22 mouse cellular contexts compared by ENCODE assay signal in genomic region chr12:70103257-70103656, GRCm38 (mm10). TPM values are rescaled to one million over a fixed set of nuclear protein-coding genes. Genes with fewer than 3 reads are reported as not detected.
"Had no signal": no experiment of that assay in that cellular context is flagged by ENCODE, and none has a peak within 500 bp of the region (broad histone marks: within the 10 kb centered on the region; RNA-seq: fewer than 3 reads in every experiment).

No protein-coding gene starts in this region.

- H3K27ac ChIP-seq: kidney, postnatal 0 days; limb, embryonic 12.5 days; limb, embryonic 15.5 days; liver, embryonic 14.5 days; macrophage; midbrain, embryonic 12.5 days; midbrain, embryonic 15.5 days; neural tube, embryonic 12.5 days; neural tube, embryonic 15.5 days; stomach, embryonic 15.5 days had no signal

- H3K4me3 ChIP-seq: limb, embryonic 12.5 days; limb, embryonic 15.5 days; midbrain, embryonic 12.5 days; midbrain, embryonic 15.5 days; neural tube, embryonic 12.5 days; neural tube, embryonic 15.5 days; stomach, embryonic 15.5 days had no signal

- DNase-seq: kidney, adult 11 months; kidney, postnatal 25 days; left cerebral cortex, postnatal 4 days; liver, postnatal 0 days; lung, embryonic 14.5 days; right cerebral cortex, postnatal 14 days; right cerebral cortex, postnatal 4 days; thymus, postnatal 25 days had no signal

RNA-seq across cellular contexts. Expression of gene Abhd12b, which starts 50.7 kb away (rescaled TPM):
- total RNA-seq: layer of hippocampus, adult 8-10 months; layer of hippocampus, postnatal 14 days; left cerebral cortex, postnatal 14 days; left cerebral cortex, postnatal 4 days; megakaryocyte, adult 5-6 weeks had no signal
